Mouse (Mus musculus): ENCODE results near the gene Actr1a.

Gene Actr1a

DNA sequence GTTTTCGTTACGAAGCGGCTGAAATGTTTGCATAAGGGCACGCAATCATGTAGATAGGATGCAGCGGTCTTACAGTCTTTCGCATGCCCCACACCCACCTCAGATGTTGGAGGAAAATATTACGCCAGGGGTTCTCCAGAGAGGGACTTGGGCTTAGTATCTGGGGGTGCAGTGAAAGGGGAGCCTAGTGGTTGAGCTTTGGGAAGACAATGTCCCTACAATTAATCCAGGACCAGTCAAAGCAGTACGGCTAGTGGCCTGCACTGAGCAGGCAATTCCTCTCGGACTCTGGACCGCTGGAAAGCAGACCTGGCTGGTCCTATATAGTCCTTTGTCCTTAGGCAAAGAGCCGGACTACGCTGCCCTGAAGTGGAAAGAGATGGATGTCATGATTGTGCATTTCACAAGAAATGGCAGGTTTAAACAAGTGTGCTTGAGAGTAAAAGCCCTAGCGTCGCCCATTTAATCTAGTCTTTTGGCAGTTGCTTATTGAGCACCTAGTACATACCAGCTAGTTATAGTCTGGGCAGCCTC lies 68.0 kb downstream of the Actr1a start:
- DNase-seq (ENCODE audit: low read depth, low spot score): no peak
